Comparison of ENCODE assay signal across 11 mouse cellular contexts in the genomic region with DNA sequence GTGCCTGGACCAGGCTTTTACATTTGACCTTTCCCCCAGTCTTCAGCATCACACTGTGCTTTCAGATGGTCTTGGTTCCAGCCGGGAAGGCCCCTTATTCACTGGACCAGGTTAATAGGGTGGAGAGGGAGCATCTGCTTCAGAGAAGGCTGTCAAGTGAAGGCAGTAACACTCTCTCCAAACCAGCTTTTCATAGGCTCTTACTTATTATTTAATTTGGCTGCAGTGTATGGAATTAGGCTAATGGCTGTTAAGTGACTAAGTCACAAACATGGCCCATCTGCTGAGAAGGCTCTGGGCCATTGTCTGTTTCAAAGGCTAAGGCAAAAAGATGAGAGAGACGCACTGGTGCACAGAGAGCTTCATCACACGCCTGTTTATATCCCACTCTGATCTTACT.
"Had no signal": no experiment of that assay in that cellular context is flagged by ENCODE, and none has a peak within 500 bp of the region (broad histone marks: within the 10 kb centered on the region; RNA-seq: fewer than 3 reads in every experiment).

No protein-coding gene starts in this region.

- H3K4me2 ChIP-seq: kidney, embryonic 15.5 days; limb, embryonic 12.5 days; midbrain, embryonic 12.5 days; neural tube, embryonic 12.5 days had no signal

- H3K9ac ChIP-seq: kidney, embryonic 15.5 days; limb, embryonic 12.5 days; liver, embryonic 14.5 days; midbrain, embryonic 12.5 days; neural tube, embryonic 12.5 days had no signal

- H3K4me3 ChIP-seq: kidney, embryonic 15.5 days; left cerebral cortex, adult 2 months; limb, embryonic 12.5 days; midbrain, embryonic 12.5 days; myocyte; neural tube, embryonic 12.5 days had no signal

- H3K27me3 ChIP-seq: kidney, embryonic 15.5 days; midbrain, embryonic 12.5 days; neural tube, embryonic 12.5 days had no signal

- DNase-seq: kidney, postnatal 14 days; liver; lung, adult 18-20 months had no signal

- H3K9me3 ChIP-seq: kidney, embryonic 15.5 days; limb, embryonic 12.5 days; midbrain, embryonic 12.5 days; neural tube, embryonic 12.5 days had no signal

- H3K27ac ChIP-seq: kidney, embryonic 15.5 days; left cerebral cortex, adult 2 months; limb, embryonic 12.5 days; liver, embryonic 14.5 days; midbrain, embryonic 12.5 days; neural tube, embryonic 12.5 days; stomach, postnatal 0 days had no signal

- H3K4me1 ChIP-seq: limb, embryonic 12.5 days; neural tube, embryonic 12.5 days had no signal

- H3K36me3 ChIP-seq: kidney, embryonic 15.5 days; limb, embryonic 12.5 days; midbrain, embryonic 12.5 days; neural tube, embryonic 12.5 days had no signal
